Mouse (Mus musculus) right cerebral cortex, postnatal 36 days (tissue): ENCODE data around the gene Dnmt3c.
A peak's percentile ranks its signal among the peaks of the same experiment; 100 is the strongest.
"Not testable (repeated sequence)": the region's sequence is repeated elsewhere in the genome, so short reads cannot be mapped to it uniquely, and the experiment has no call there.

Experiments used
- DNase-seq, 2 experiments: peaks; one replicate each; pipeline ENCODE4 v3.0.0; 2022; ENCODE audit warnings: low spot score in 2 of 2, mixed read lengths in 1 of 2

Gene Dnmt3c

GRCm38 (mm10) chr2:153696352-153696751 is at the start of gene Dnmt3c:
Gene Dnmt3c, plus strand, starts transcription at chr2:153696652.
- DNase-seq: no peak

DNA sequence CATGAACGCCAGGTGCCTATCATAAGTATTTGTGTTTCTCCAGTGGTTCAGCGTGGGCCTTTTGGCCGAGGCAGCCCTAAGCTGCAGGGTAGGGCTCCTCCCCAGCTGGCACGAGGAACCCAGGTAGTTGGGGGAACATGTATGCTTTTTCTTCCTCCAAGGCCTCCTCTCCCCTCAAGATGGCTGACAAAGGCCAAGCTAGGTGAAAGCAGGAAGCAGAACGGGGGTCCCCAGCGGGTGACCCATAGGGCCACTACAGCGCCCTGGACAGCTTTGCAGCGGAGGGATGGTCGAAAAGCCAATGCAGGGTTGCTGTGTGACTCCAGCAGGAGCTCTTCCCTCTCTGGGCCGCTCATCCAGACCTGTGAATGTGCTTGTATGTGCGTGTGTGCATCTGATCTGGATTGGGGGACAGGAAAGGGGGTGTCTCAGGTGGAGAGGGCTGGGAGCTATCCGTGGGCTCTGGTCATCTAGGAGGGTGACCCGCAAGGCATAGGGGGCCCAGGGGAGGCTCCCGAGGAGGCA is 47.6 kb upstream of the Dnmt3c start:
- no peak for DNase-seq

GRCm38 (mm10) chr2:153649298-153650013 is 47.0 kb upstream of the Dnmt3c start, which contains the start of gene Dnmt3b:
Gene Dnmt3b, plus strand, starts transcription at chr2:153649450.
- DNase-seq: no peak

- no peak for DNase-seq
Observed at GRCm38 (mm10) chr2:153650014-153650687, 46.3 kb upstream of the Dnmt3c start.

DNA sequence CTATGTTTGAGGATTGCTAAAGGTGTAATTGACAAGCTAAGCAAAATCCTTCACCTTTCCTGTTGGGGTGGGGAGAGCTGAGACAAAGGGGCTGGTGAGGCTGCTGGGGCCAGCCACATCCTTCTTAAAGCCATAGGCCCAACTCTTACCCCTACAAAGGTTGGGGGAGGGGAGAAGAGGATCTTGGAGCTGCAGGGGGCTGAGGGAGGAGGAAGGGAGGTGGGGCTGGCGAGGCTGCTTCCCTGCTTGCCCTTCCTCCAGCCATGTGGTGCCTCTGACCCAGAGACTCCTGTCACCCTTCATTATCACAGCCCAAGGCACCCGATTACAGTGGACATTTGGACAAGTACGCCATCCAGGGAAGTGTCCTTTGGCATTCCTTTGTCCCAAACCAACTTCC is 44.8 kb upstream of the Dnmt3c start:
- DNase-seq: no peak

GRCm38 (mm10) chr2:153657659-153658058 is 38.8 kb upstream of the Dnmt3c start:
- DNase-seq: not testable (repeated sequence)

GRCm38 (mm10) chr2:153660616-153661015 is 35.8 kb upstream of the Dnmt3c start:
- DNase-seq: no peak

DNA sequence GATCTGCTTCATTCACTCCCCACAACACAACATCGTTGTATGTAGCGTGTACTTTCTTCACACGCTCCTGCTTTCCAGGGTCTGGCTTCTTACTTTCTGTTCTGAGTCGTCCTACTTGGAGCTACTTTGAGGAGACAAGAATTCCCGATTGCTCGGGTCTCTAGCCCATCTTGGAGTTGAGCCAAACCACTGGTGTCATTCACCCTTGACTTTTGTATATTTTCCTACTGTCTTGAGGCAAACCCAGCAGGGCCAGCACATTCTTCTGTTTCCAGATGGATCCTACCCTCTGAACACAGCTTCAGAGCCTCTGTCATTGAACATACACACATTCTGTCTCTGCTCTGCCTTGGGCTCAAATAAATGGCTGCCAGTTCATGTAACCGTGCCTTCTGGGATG is 31.1 kb upstream of the Dnmt3c start:
- no peak for DNase-seq

DNA sequence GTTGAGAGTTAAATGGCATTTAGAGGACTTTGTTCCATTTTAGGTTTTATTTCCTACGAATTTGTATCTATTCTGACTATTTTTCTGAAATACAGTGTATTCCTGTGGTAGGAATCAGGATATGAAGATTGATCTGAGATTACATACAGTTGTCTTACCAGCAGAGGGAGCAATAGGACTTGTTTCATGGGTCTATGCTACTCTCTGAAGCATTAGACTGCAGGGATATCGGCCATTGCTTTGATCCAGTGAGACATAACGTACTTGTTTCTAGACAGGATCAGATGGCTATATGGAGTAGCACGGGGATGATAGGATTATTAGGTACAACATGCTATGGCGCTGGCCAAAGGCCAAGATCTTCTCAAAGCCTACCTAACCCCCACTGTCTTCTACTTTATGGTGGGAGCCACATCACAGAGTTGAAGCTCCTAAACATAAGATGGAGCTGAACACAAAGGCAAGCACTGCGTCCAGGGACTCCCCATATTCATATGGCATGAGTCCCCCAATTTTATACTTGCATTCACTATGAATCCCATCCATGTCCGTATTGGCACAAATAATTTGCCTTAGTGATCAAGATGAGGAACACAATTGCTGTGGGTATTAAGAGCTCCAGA is 27.6 kb upstream of the Dnmt3c start:
- no peak for DNase-seq

- no peak for DNase-seq
Observed at GRCm38 (mm10) chr2:153670111-153670510, 26.3 kb upstream of the Dnmt3c start.

DNA sequence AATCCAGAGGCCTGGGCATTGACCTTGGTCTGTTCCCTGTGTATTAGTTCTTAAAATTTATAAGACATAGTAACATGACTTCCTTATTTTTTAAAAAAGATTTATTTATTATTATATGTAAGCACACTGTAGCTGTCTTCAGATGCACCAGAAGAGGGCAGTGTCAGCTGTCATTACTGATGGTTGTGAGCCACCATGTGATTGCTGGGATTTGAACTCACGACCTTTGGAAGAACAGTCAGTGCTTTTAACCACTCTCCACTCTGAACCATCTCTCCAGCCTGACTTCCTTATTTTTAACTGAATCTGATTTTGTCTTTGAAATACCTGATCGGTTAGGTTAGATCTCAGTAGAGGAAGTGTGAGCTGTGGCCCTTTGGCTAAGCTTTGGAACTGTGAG is 23.8 kb upstream of the Dnmt3c start:
- DNase-seq: no peak

GRCm38 (mm10) chr2:153675364-153675763 is 21.1 kb upstream of the Dnmt3c start:
- DNase-seq: not testable (repeated sequence)

DNA sequence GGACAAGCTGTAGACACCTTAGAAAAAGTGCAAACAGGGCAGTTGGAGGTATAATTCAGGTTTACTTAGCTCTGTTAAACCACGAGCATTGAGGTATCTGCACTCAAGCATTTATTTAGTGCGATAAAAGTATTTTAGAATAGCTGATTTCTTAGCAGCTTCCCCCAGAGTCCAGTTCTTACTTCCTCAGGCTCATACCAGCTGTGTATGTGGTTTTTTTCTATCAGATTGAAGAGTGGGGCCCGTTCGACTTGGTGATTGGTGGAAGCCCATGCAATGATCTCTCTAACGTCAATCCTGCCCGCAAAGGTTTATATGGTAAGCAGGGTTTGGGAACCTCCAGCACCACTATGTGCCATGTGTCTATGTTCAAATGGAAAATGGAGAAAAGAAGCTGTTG is 19.5 kb upstream of the Dnmt3c start:
- DNase-seq: no peak

DNA sequence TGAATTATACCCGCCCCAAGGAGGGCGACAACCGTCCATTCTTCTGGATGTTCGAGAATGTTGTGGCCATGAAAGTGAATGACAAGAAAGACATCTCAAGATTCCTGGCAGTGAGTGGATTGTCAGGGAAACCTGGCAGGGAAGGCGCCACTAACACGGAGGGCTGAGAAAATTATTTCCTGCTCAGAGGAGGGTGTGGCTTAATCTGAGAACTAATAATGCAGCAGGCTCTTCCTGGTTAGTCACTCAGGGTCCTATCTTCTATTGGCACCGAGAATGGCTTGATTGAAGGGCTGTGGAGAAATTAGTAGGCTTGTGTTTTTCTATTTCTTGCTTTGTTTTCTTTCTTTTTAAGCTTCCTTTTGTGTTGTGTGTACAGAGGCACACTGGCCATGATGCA is 18.9 kb upstream of the Dnmt3c start:
- no peak for DNase-seq

- DNase-seq: peak; percentile 39 to 47
Observed at GRCm38 (mm10) chr2:153679959-153680358, 16.5 kb upstream of the Dnmt3c start.

GRCm38 (mm10) chr2:153693413-153693812 is 3.0 kb upstream of the Dnmt3c start:
- not testable (repeated sequence) for DNase-seq

- DNase-seq: no peak
Observed at GRCm38 (mm10) chr2:153694462-153695085, 1.9 kb upstream of the Dnmt3c start.

DNA sequence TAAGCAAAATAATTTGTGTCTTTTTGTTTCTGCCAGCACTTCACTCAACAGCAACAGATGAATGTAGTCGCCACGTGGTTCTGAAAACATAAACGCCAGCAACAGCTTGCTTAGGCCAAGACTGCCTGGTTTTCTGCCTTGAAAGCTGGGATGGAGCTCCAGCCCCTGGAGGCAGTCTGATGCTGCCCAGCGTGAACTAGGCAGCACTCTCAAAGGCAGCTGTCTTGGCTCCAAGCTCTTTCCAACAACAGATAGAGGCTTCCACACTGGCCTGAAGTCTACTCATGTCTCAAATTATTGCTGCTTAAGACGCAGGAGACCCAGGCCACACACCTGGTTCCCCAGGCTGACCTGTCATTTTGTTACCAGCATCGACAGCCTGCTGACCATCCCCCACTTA is 6.9 kb downstream of the Dnmt3c start:
- no peak for DNase-seq

DNA sequence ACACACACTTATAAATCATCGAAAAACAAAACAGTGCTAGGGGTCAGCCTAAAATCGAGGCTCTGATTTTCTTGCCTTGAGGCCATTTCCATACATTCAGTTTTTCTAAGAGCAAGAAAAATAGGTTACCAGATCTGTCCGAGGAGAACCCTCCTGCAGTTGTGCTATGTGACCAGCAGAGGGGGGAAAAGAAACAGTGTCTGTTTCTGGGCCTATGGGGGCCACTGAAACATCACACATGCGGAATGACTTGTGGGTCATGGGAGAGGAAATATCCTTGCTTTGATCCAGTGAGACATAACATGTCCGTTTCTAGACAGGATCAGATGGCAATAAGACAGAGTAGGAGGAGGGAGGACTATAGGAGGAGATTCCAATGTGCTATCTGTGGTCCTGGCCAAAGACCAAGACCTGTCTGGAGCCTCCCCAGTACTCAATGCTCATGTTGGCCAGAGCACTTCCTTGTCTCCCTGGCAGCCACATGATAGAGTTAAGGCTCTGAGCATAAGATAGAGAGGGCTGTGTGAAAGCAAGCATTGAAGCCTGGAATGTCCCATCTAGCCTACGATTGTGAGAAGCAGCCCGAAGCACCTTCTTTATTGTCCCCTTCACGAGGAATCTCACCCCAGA is 14.4 kb downstream of the Dnmt3c start:
- DNase-seq: no peak

DNA sequence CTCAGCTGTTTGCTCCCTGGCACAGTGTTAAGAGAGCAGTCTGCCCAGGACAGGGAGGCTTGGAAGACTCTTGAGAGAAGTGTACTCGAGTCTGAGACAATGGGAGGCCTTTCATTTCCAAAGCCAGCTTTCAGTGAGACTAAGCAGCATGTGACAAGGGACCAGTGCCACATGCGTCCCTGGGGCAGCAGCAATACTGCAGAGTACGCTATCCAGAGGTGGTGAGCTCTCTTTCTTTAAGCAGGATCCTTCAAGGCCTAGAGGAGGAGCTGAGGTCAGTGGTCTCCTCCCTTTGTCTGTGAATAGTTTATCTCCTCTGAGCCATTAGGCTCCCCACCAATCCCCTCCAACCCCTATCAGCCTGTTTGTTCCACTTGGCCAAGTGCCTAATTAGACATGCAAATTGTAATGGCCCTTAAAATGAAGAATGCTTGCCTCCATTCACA is 16.2 kb downstream of the Dnmt3c start:
- peak; percentile 3 to 8 for DNase-seq

DNA sequence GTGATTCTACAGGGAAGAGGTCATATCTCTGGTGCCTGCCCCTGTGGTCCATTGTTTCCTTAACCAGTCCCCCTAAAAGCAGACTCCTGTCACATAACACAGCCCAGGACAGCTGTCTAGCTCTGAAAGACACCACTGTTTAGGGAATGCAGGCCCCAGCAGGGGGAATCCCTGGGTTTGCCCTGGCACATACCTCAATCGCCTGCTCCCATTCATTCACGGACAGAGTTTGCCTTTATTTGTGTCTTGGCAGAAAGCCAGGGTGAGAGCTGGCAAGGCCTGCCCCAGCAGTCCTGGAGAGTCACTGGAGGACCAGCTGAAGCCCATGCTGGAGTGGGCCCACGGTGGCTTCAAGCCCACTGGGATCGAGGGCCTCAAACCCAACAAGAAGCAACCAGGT is 16.8 kb downstream of the Dnmt3c start:
- DNase-seq: peak; percentile 39 to 48

DNA sequence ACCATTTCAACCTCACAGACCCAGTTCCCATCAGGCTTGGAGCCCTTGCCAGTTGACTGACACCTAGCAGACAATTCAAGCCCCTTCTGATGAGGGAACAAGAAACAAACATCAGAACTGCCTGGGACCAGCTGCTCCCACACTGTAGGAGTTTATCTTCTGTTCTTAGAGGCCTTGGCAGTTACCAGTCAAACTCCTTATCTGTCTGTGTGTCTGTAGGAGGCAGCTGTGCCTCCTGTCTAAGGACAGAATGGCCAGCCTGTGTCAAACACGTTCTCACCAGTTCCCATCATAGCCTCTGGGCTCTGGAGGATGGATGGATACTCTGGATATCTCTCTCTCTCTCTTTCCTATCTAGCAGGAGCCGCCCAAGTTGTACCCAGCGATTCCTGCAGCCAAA is 21.4 kb downstream of the Dnmt3c start:
- DNase-seq: not testable (repeated sequence)
